Mouse (Mus musculus): ENCODE results near the gene Gstm6. TPM values are rescaled to one million over a fixed set of nuclear protein-coding genes. Genes with fewer than 3 reads are reported as not detected.
"Not testable (repeated sequence)": the region's sequence is repeated elsewhere in the genome, so short reads cannot be mapped to it uniquely, and the experiment has no call there.

Gene Gstm6
- polyA plus RNA-seq, 1 experiment from 2014 or later, result 10.4 TPM

- Histone ChIP-seq H3K36me3 (no peaks in the 10 kb centered on the region), H3K4me1 (replicated peaks) (no peaks in the 10 kb centered on the region), H3K4me2 (no peak within 1 kb of the TSS), H3K27ac (no peak within 1 kb of the TSS), H3K4me3 (no peak within 1 kb of the TSS), H3K27me3 (peaks cover 2% of the 10 kb centered on the region; the same call in 1 of the 2 replicates), H3K9ac (no peak within 1 kb of the TSS), H3K9me3 (replicated peaks) (no peaks in the 10 kb centered on the region)
- no peak for ATAC-seq (replicated peaks; ENCODE audit: insufficient number of reproducible peaks, insufficient read depth, low FRiP score, low read depth)
- 54% methylated on average over 13 of the region's 13 CpGs for WGBS
These were observed 25.3 kb upstream of the Gstm6 start, which contains the start of gene Gstm3 for GRCm38 (mm10) chr3:107968724-107969395. Gstm3 (minus strand) TSS chr3:107969283.

- ATAC-seq (replicated peaks; ENCODE audit: insufficient number of reproducible peaks, insufficient read depth, low FRiP score, low read depth), result no peak
- Histone ChIP-seq H3K4me3 (no peak overlapping the region), H3K9ac (no peak overlapping the region), H3K4me2 (no peak overlapping the region), H3K4me1 (replicated peaks) (no peaks in the 10 kb centered on the region), H3K27ac (no peak overlapping the region), H3K9me3 (replicated peaks) (no peaks in the 10 kb centered on the region), H3K27me3 (peaks cover 2% of the 10 kb centered on the region; the same call in 1 of the 2 replicates), H3K36me3 (no peaks in the 10 kb centered on the region)
- 93% methylated on average over 5 of the region's 5 CpGs for WGBS
These were observed 23.1 kb upstream of the Gstm6 start for GRCm38 (mm10) chr3:107966631-107967030.

- no peaks in the 10 kb centered on the region for H3K36me3 ChIP-seq
- no peak for ATAC-seq (replicated peaks; ENCODE audit: insufficient number of reproducible peaks, insufficient read depth, low FRiP score, low read depth)
These were observed 22.0 kb upstream of the Gstm6 start for GRCm38 (mm10) chr3:107965592-107965991.

GRCm38 (mm10) chr3:107964656-107965308 is 21.2 kb upstream of the Gstm6 start:
- no peak overlapping the region for H3K4me3 ChIP-seq
- no peak overlapping the region for H3K4me2 ChIP-seq
- no peak for ATAC-seq (replicated peaks; ENCODE audit: insufficient number of reproducible peaks, insufficient read depth, low FRiP score, low read depth)
- no peaks in the 10 kb centered on the region for H3K36me3 ChIP-seq
- H3K27me3 ChIP-seq, result peaks cover 2% of the 10 kb centered on the region; the same call in 1 of the 2 replicates
- H3K9ac ChIP-seq, result no peak overlapping the region
- no peaks in the 10 kb centered on the region for H3K4me1 ChIP-seq (replicated peaks)
- WGBS, result 52% methylated on average over 5 of the region's 5 CpGs
- H3K9me3 ChIP-seq (replicated peaks), result no peaks in the 10 kb centered on the region
- no peak overlapping the region for H3K27ac ChIP-seq

More at GRCm38 (mm10) chr3:107965592-107965991, 22.0 kb upstream of the Gstm6 start:
- no peak overlapping the region for H3K4me2 ChIP-seq
- H3K27me3 ChIP-seq, result peaks cover 2% of the 10 kb centered on the region; the same call in 1 of the 2 replicates
- no peaks in the 10 kb centered on the region for H3K9me3 ChIP-seq (replicated peaks)
- H3K9ac ChIP-seq, result no peak overlapping the region
- WGBS, result 41% methylated on average over 1 of the region's 1 CpGs
- no peaks in the 10 kb centered on the region for H3K4me1 ChIP-seq (replicated peaks)
- no peak overlapping the region for H3K4me3 ChIP-seq
- H3K27ac ChIP-seq, result no peak overlapping the region

- H3K27me3 ChIP-seq, result peaks cover 2% of the 10 kb centered on the region; the same call in 1 of the 2 replicates
- H3K4me1 ChIP-seq (replicated peaks), result no peaks in the 10 kb centered on the region
- no peak overlapping the region for H3K4me2 ChIP-seq
- no peaks in the 10 kb centered on the region for H3K9me3 ChIP-seq (replicated peaks)
- ATAC-seq (replicated peaks; ENCODE audit: insufficient number of reproducible peaks, insufficient read depth, low FRiP score, low read depth), result no peak
- no peaks in the 10 kb centered on the region for H3K36me3 ChIP-seq
- no peak overlapping the region for H3K4me3 ChIP-seq
- H3K27ac ChIP-seq, result no peak overlapping the region
- WGBS, result 79% methylated on average over 4 of the region's 4 CpGs
- H3K9ac ChIP-seq, result no peak overlapping the region
These were observed 20.5 kb upstream of the Gstm6 start for GRCm38 (mm10) chr3:107964026-107964425.

GRCm38 (mm10) chr3:107955260-107955659 is 11.7 kb upstream of the Gstm6 start:
- H3K4me3 ChIP-seq; H3K36me3 ChIP-seq; H3K4me2 ChIP-seq; H3K9me3 ChIP-seq (replicated peaks); H3K4me1 ChIP-seq (replicated peaks); H3K27ac ChIP-seq; ATAC-seq (replicated peaks; ENCODE audit: insufficient number of reproducible peaks, insufficient read depth, low FRiP score, low read depth); H3K9ac ChIP-seq: not testable (repeated sequence)
- peaks cover 12% of the 10 kb centered on the region for H3K27me3 ChIP-seq
- WGBS, result 86% methylated on average over 9 of the region's 9 CpGs

GRCm38 (mm10) chr3:107953906-107954305 is 10.4 kb upstream of the Gstm6 start:
- H3K4me1 ChIP-seq (replicated peaks), result peaks cover 6% of the 10 kb centered on the region
- 74% methylated on average over 5 of the region's 5 CpGs for WGBS
- no peaks in the 10 kb centered on the region for H3K9me3 ChIP-seq (replicated peaks)

GRCm38 (mm10) chr3:107953328-107953755 is 9.8 kb upstream of the Gstm6 start:
- Histone ChIP-seq H3K4me3 (no peak overlapping the region), H3K27ac (no peak overlapping the region), H3K27me3 (peaks cover 12% of the 10 kb centered on the region), H3K9ac (no peak overlapping the region), H3K4me1 (replicated peaks) (peaks cover 6% of the 10 kb centered on the region), H3K9me3 (replicated peaks) (no peaks in the 10 kb centered on the region), H3K4me2 (no peak overlapping the region), H3K36me3 (no peaks in the 10 kb centered on the region)
- whole genome bisulfite sequencing, result 19% methylated on average over 6 of the region's 6 CpGs
- ATAC-seq (replicated peaks; ENCODE audit: insufficient number of reproducible peaks, insufficient read depth, low FRiP score, low read depth), result peak; percentile 39

More at GRCm38 (mm10) chr3:107953906-107954305, 10.4 kb upstream of the Gstm6 start:
- ATAC-seq (replicated peaks; ENCODE audit: insufficient number of reproducible peaks, insufficient read depth, low FRiP score, low read depth), result no peak
- Histone ChIP-seq H3K27ac (no peak overlapping the region), H3K36me3 (no peaks in the 10 kb centered on the region), H3K27me3 (peaks cover 12% of the 10 kb centered on the region), H3K9ac (no peak overlapping the region), H3K4me2 (no peak overlapping the region), H3K4me3 (no peak overlapping the region)

GRCm38 (mm10) chr3:107950531-107950930 is 7.0 kb upstream of the Gstm6 start:
- no peak overlapping the region for H3K27ac ChIP-seq
- ATAC-seq (replicated peaks; ENCODE audit: insufficient number of reproducible peaks, insufficient read depth, low FRiP score, low read depth), result no peak
- peaks cover 9% of the 10 kb centered on the region for H3K27me3 ChIP-seq
- peaks cover 6% of the 10 kb centered on the region for H3K4me1 ChIP-seq (replicated peaks)
- no peak overlapping the region for H3K9ac ChIP-seq
- no peaks in the 10 kb centered on the region for H3K36me3 ChIP-seq
- no peak overlapping the region for H3K4me2 ChIP-seq
- no peaks in the 10 kb centered on the region for H3K9me3 ChIP-seq (replicated peaks)
- 83% methylated on average over 11 of the region's 11 CpGs for WGBS
- no peak overlapping the region for H3K4me3 ChIP-seq

GRCm38 (mm10) chr3:107949461-107949860 is 5.9 kb upstream of the Gstm6 start:
- not testable (repeated sequence) for ATAC-seq (replicated peaks; ENCODE audit: insufficient number of reproducible peaks, insufficient read depth, low FRiP score, low read depth); H3K4me2 ChIP-seq; H3K36me3 ChIP-seq; H3K27ac ChIP-seq; H3K4me1 ChIP-seq (replicated peaks); H3K9me3 ChIP-seq (replicated peaks); H3K27me3 ChIP-seq; H3K4me3 ChIP-seq; H3K9ac ChIP-seq
- 93% methylated on average over 1 of the region's 1 CpGs for WGBS

- H3K27ac ChIP-seq, result no peak overlapping the region
- no peak for ATAC-seq (replicated peaks; ENCODE audit: insufficient number of reproducible peaks, insufficient read depth, low FRiP score, low read depth)
- H3K4me1 ChIP-seq (replicated peaks), result peaks cover 5% of the 10 kb centered on the region; the same call in 1 of the 2 replicates
- 59% methylated on average over 4 of the region's 4 CpGs for WGBS
- no peaks in the 10 kb centered on the region for H3K9me3 ChIP-seq (replicated peaks)
- H3K27me3 ChIP-seq, result peaks cover 2% of the 10 kb centered on the region; the same call in 1 of the 2 replicates
- H3K4me3 ChIP-seq, result no peak overlapping the region
- no peak overlapping the region for H3K9ac ChIP-seq
- H3K36me3 ChIP-seq, result no peaks in the 10 kb centered on the region
- H3K4me2 ChIP-seq, result no peak overlapping the region
These were observed 2.2 kb upstream of the Gstm6 start for GRCm38 (mm10) chr3:107945729-107946128.
